Mouse (Mus musculus) midbrain, embryonic 12.5 days (tissue): ENCODE data around the gene Etnk1. TPM values are rescaled to one million over a fixed set of nuclear protein-coding genes. Genes with fewer than 3 reads are reported as not detected.

Experiments
- polyA plus RNA-seq: library from polyadenylated mRNA; unstranded; fragments of >200 nt; fragmentation: Nextera tagmentation; extraction: Ambion mirVana; gene quantifications from 2 replicates; pipeline ENCODE4 v1.2.1, GENCODE M21; 2016

The Etnk1 gene
- polyA plus RNA-seq, 1 experiment from 2014 or later, result 37.9 TPM

Other genes starting within 250 kb of the Etnk1 start
- gene St8sia1, start 202.8 kb upstream of the Etnk1 start, polyA plus RNA-seq, result 7.9 and 9.3 TPM in 2 replicates
- gene C2cd5, start 67.1 kb upstream of the Etnk1 start, polyA plus RNA-seq, result 46.7 and 48.7 TPM in 2 replicates